8 mouse cellular contexts compared by ENCODE assay signal in the genomic region with DNA sequence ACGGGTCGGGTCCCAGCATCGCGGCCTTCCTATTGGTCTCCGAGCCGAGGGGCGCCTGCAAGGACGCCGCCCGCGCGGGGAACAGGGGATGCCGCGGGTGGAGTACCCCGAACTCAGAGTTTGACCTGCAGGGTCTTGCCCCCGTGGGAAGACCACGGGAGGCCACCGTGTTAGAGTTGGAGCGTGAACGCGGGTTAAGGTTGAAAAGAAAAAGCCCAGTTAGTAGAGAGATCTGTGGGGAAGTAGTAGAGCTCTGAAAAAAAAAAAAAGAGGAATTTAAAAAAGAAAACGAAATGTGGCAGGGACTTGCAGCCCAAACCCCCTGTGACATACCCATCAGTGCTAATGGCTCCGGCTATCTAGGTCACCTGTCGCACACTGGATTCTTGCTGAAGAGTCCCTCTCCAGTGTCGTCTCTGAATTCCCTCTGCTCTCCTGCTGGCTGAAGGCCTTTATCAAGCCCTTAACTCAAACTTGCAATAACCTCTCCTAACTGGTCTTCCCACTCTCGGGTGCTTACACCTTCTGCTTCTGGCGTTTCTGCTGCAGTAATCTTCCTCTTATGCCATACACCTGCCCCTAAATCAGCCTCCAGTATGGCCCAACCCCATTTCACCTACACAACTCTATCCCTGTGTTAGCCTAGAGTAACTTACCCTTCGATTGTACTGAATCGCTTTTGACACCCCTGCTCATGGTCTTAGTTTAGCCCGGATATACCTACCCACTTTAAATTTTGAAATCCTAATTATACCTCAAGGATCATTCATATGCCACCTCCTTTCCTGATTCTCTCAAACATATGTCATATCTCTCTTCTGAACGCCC. TPM values are rescaled to one million over a fixed set of nuclear protein-coding genes. Genes with fewer than 3 reads are reported as not detected.
DNase-seq lines count a peak whose midpoint lies in the region; ATAC-seq lines count a peak whose summit lies in the region.

No protein-coding gene starts in this region.

- peak overlapping the region; percentile 73 to 97 for H3K4me3 ChIP-seq in heart, embryonic 14.5 days (ENCODE audit: control insufficient read depth in 1 of 2, insufficient read depth in 1 of 2, low read depth in 1 of 2, low read length in 2 of 2)
- peak overlapping the region; percentile 93 for H3K4me3 ChIP-seq in forebrain, embryonic 14.5 days (ENCODE audit: low read depth, low read length)
- H3K4me3 ChIP-seq in liver, embryonic 13.5 days (replicated peaks), result peak overlapping the region; percentile 96
- peak overlapping the region; percentile 98 for H3K4me3 ChIP-seq in stomach, embryonic 16.5 days (replicated peaks; ENCODE audit: low read length)

- peak overlapping the region; percentile 81 for H3K4me2 ChIP-seq in heart, embryonic 14.5 days (ENCODE audit: low read length)
- H3K4me2 ChIP-seq in forebrain, embryonic 14.5 days (ENCODE audit: low read length), result peak overlapping the region; percentile 57
- peak overlapping the region; percentile 79 for H3K4me2 ChIP-seq in liver, embryonic 13.5 days
- H3K4me2 ChIP-seq in stomach, embryonic 16.5 days (ENCODE audit: low read depth, low read length), result peak overlapping the region; percentile 85

- H3K4me1 ChIP-seq in heart, embryonic 14.5 days (ENCODE audit: control insufficient read depth in 2 of 2, insufficient read depth in 2 of 2, low read length in 2 of 2), result peaks cover 3 to 22% of the 10 kb centered on the region in 2 experiments
- peaks cover 24% of the 10 kb centered on the region for H3K4me1 ChIP-seq in forebrain, embryonic 14.5 days (ENCODE audit: control insufficient read depth, insufficient read depth, low read length)
- H3K4me1 ChIP-seq in liver, embryonic 13.5 days (replicated peaks), result peaks cover 51% of the 10 kb centered on the region
- peaks cover 22% of the 10 kb centered on the region for H3K4me1 ChIP-seq in stomach, embryonic 16.5 days (ENCODE audit: control insufficient read depth, insufficient read depth, low read length)

- no peak for DNase-seq in heart, postnatal 36 days
- peak; percentile 65 for DNase-seq in MEL-GATA-1-ER (ENCODE audit: extremely low read depth, low read depth)
- no peak for DNase-seq in forebrain, embryonic 14.5 days (ENCODE audit: low spot score)
- peak; percentile 32 for DNase-seq in liver, embryonic 13.5 days
- no peak for DNase-seq in cerebellum, adult 9-11 months
- no peak for DNase-seq in layer of hippocampus, adult 11-12 months (ENCODE audit: low spot score)

- intact Hi-C loops in heart, postnatal 36 days (cut with DNase I), result no loop called here

- peak overlapping the region; percentile 65 for H3K9ac ChIP-seq in heart, embryonic 14.5 days (ENCODE audit: low read length)
- peak overlapping the region; percentile 46; the same call in 1 of the 2 replicates for H3K9ac ChIP-seq in forebrain, embryonic 14.5 days (ENCODE audit: low read length)
- H3K9ac ChIP-seq in liver, embryonic 13.5 days, result peak overlapping the region; percentile 98
- H3K9ac ChIP-seq in stomach, embryonic 16.5 days (ENCODE audit: low read length), result peak overlapping the region; percentile 70

- peak overlapping the region; percentile 56 to 59 for H3K27ac ChIP-seq in heart, embryonic 14.5 days (replicated peaks in 1 of 2; ENCODE audit: control insufficient read depth in 1 of 2, insufficient read depth in 1 of 2, low read depth in 2 of 2, low read length in 2 of 2)
- H3K27ac ChIP-seq in forebrain, embryonic 14.5 days (ENCODE audit: low read depth, low read length), result peak overlapping the region; percentile 82
- H3K27ac ChIP-seq in liver, embryonic 13.5 days, result peak overlapping the region; percentile 78
- H3K27ac ChIP-seq in stomach, embryonic 16.5 days (ENCODE audit: low read length), result peak overlapping the region; percentile 89

- no peaks in the 10 kb centered on the region for H3K27me3 ChIP-seq in heart, embryonic 14.5 days (ENCODE audit: control insufficient read depth, insufficient read depth, low read length)
- no peaks in the 10 kb centered on the region for H3K27me3 ChIP-seq in forebrain, embryonic 14.5 days (replicated peaks; ENCODE audit: control insufficient read depth, insufficient read depth, low read length)
- H3K27me3 ChIP-seq in liver, embryonic 13.5 days, result no peaks in the 10 kb centered on the region
- no peaks in the 10 kb centered on the region for H3K27me3 ChIP-seq in stomach, embryonic 16.5 days (ENCODE audit: control insufficient read depth, insufficient read depth, low read length)

- 12% methylated on average over 31 of the region's 31 CpGs for whole genome bisulfite sequencing in heart, embryonic 14.5 days
- 14% methylated on average over 31 of the region's 31 CpGs for WGBS in forebrain, embryonic 14.5 days
- 12% methylated on average over 31 of the region's 31 CpGs for WGBS in liver, embryonic 13.5 days (ENCODE audit: insufficient replicate concordance)
- WGBS in stomach, embryonic 16.5 days, result 13% methylated on average over 31 of the region's 31 CpGs

- no peaks in the 10 kb centered on the region for H3K9me3 ChIP-seq in heart, embryonic 14.5 days (ENCODE audit: control insufficient read depth, low read length)
- H3K9me3 ChIP-seq in forebrain, embryonic 14.5 days (replicated peaks; ENCODE audit: control insufficient read depth, low read length), result no peaks in the 10 kb centered on the region
- H3K9me3 ChIP-seq in liver, embryonic 13.5 days (replicated peaks), result no peaks in the 10 kb centered on the region
- H3K9me3 ChIP-seq in stomach, embryonic 16.5 days (replicated peaks; ENCODE audit: control insufficient read depth, low read length), result no peaks in the 10 kb centered on the region

- ATAC-seq in heart, embryonic 14.5 days (ENCODE audit: insufficient number of reproducible peaks, insufficient read depth, low FRiP score, low read depth), result no peak
- ATAC-seq in forebrain, embryonic 14.5 days, result no peak
- ATAC-seq in liver, embryonic 13.5 days (ENCODE audit: low read depth), result no peak
- ATAC-seq in stomach, embryonic 16.5 days (ENCODE audit: insufficient read depth, low FRiP score), result no peak

- peaks cover 4% of the 10 kb centered on the region; the same call in 1 of the 2 replicates for H3K36me3 ChIP-seq in heart, embryonic 14.5 days (ENCODE audit: control insufficient read depth, insufficient read depth, low read length)
- H3K36me3 ChIP-seq in forebrain, embryonic 14.5 days (ENCODE audit: control insufficient read depth, insufficient read depth, low read length), result peaks cover 3% of the 10 kb centered on the region; the same call in 1 of the 2 replicates
- H3K36me3 ChIP-seq in liver, embryonic 13.5 days, result peaks cover 14% of the 10 kb centered on the region
- H3K36me3 ChIP-seq in stomach, embryonic 16.5 days (ENCODE audit: control insufficient read depth, insufficient read depth, low read length), result no peaks in the 10 kb centered on the region

RNA-seq across cellular contexts. Expression of gene Hmgcr, which starts 0.6 kb away (rescaled TPM):
- polyA plus RNA-seq in heart, embryonic 14.5 days (2014; fragmentation: Nextera tagmentation; extraction: Ambion mirVana), result 32.2 and 38.2 TPM in 2 replicates
- total RNA-seq in heart, postnatal 36 days (2021), result 1 to 10 TPM; 7.9 to 8.9 TPM
- 181 and 194 TPM in 2 replicates for polyA plus RNA-seq in forebrain, embryonic 14.5 days (2014; fragmentation: Nextera tagmentation; extraction: Ambion mirVana)
- polyA plus RNA-seq in liver, embryonic 13.5 days (2015; fragmentation: Nextera tagmentation; extraction: Ambion mirVana), result 61.9 and 84.3 TPM in 2 replicates
- 74.6 and 78.9 TPM in 2 replicates for polyA plus RNA-seq in stomach, embryonic 16.5 days (2015; fragmentation: Nextera tagmentation; extraction: Ambion mirVana)

Comparison
In these comparisons a context has a peak if more than half of its experiments do, and no peak if none do; other contexts are left out.
1. H3K9ac ChIP-seq: peak in every context shown above with its lines; median percentile 98 in liver, embryonic 13.5 days; 70 in stomach, embryonic 16.5 days; 65 in heart, embryonic 14.5 days; 46 in forebrain, embryonic 14.5 days.
2. DNase-seq: peak in MEL-GATA-1-ER (single experiment) and liver, embryonic 13.5 days (single experiment); none in heart, postnatal 36 days (0 of 2), forebrain, embryonic 14.5 days (single experiment), cerebellum, adult 9-11 months (single experiment) and layer of hippocampus, adult 11-12 months (single experiment).
3. Peak in every context shown above with its lines, with median percentiles within 50 percentile points of each other: H3K27ac ChIP-seq, H3K4me2 ChIP-seq and H3K4me3 ChIP-seq.